Mouse (Mus musculus) MEL (cell line): ENCODE data around the gene Wipf3. TPM values are rescaled to one million over a fixed set of nuclear protein-coding genes. Genes with fewer than 3 reads are reported as not detected.
A peak's percentile ranks its signal among the peaks of the same experiment; 100 is the strongest.

ENCODE experiments used
- DNase-seq: peaks from one replicate; pipeline ENCODE4 v3.0.0; 2011; ENCODE audit warnings: low read depth, low spot score
- H3K27ac ChIP-seq: 2 replicates; pipeline ENCODE4 v1.5.1; 2012; ENCODE audit warnings: low read depth, mild to moderate bottlenecking, control low read depth, low read length, moderate library complexity; ENCODE audit not compliant: control insufficient read depth
- H3K27me3 ChIP-seq, 2 experiments: fragments of 150-350 bp in 1 of 2; sonication (generic) in 1 of 2; 2 replicates each; pipeline ENCODE4 v1.6.1; 2012; ENCODE audit warnings: low read length in 2 of 2, mild to moderate bottlenecking in 2 of 2, improper control_type of control experiment in 1 of 2, moderate library complexity in 1 of 2; ENCODE audit not compliant: insufficient read depth in 2 of 2, control insufficient read depth in 1 of 2
- H3K36me3 ChIP-seq, 2 experiments: 2 replicates each; pipeline ENCODE4 v1.6.1; 2012 to 2014; ENCODE audit warnings: low read length in 2 of 2, improper control_type of control experiment in 1 of 2, inconsistent platforms in 1 of 2, mild to moderate bottlenecking in 1 of 2; ENCODE audit not compliant: insufficient read depth in 2 of 2, control insufficient read depth in 1 of 2
- H3K4me1 ChIP-seq, 2 experiments: fragments of 150-350 bp in 1 of 2; sonication (generic) in 1 of 2; 2 replicates each; pipeline ENCODE4 v1.6.1; 2012; ENCODE audit warnings: low read length in 2 of 2, improper control_type of control experiment in 1 of 2, mild to moderate bottlenecking in 1 of 2; ENCODE audit not compliant: insufficient read depth in 2 of 2, control insufficient read depth in 1 of 2
- H3K4me3 ChIP-seq, 2 experiments: fragments of 150-350 bp in 1 of 2; sonication (generic) in 1 of 2; 2 replicates each; pipeline ENCODE4 v1.5.1; 2012; ENCODE audit warnings: low read depth in 2 of 2, low read length in 2 of 2, mild to moderate bottlenecking in 2 of 2, moderate library complexity in 2 of 2, control low read depth in 1 of 2, improper control_type of control experiment in 1 of 2; ENCODE audit not compliant: control insufficient read depth in 1 of 2, insufficient read depth in 1 of 2
- H3K79me2 ChIP-seq: 2 replicates; pipeline ENCODE4 v1.6.1; 2012; ENCODE audit warnings: mild to moderate bottlenecking, low read length, moderate library complexity; ENCODE audit not compliant: control insufficient read depth, poor library complexity, insufficient read depth
- H3K9ac ChIP-seq: 2 replicates; pipeline ENCODE4 v1.6.1; 2012; ENCODE audit warnings: low read depth, mild to moderate bottlenecking, control low read depth, low read length, moderate library complexity; ENCODE audit not compliant: control insufficient read depth, poor library complexity, severe bottlenecking
- H3K9me3 ChIP-seq: fragments of 150-350 bp; sonication (generic); replicated peaks from 2 replicates; pipeline ENCODE4 v1.6.1; 2012; ENCODE audit warnings: mild to moderate bottlenecking, low read length, improper control_type of control experiment, moderate library complexity; ENCODE audit not compliant: insufficient read depth
- BHLHE40 ChIP-seq: IDR thresholded peaks from 2 replicates; pipeline ENCODE4 v1.6.1; 2012; ENCODE audit warnings: low read depth, mild to moderate bottlenecking, inconsistent platforms, low read length, improper control_type of control experiment, borderline replicate concordance
- E2F4 ChIP-seq: IDR thresholded peaks from 2 replicates; pipeline ENCODE4 v1.6.1; 2011; ENCODE audit warnings: low read depth, low read length, improper control_type of control experiment, borderline replicate concordance
- ELF1 ChIP-seq: IDR thresholded peaks from 2 replicates; pipeline ENCODE4 v1.6.1; 2014; ENCODE audit warnings: low read depth, mild to moderate bottlenecking, inconsistent platforms, low read length, improper control_type of control experiment, moderate library complexity
- ETS1 ChIP-seq: IDR thresholded peaks from 2 replicates; pipeline ENCODE4 v1.6.1; 2012; ENCODE audit warnings: low read depth, mild to moderate bottlenecking, inconsistent platforms, low read length, improper control_type of control experiment, moderate library complexity
- GABPA ChIP-seq: IDR thresholded peaks from 2 replicates; pipeline ENCODE4 v1.6.1; 2012; ENCODE audit warnings: low read depth, mild to moderate bottlenecking, inconsistent platforms, low read length, improper control_type of control experiment, moderate library complexity
- HCFC1 ChIP-seq: IDR thresholded peaks from 2 replicates; pipeline ENCODE4 v1.6.1; 2012; ENCODE audit warnings: low read depth, mild to moderate bottlenecking, inconsistent platforms, low read length, improper control_type of control experiment, moderate library complexity
- JUND ChIP-seq: IDR thresholded peaks from 2 replicates; pipeline ENCODE4 v1.6.1; 2011; ENCODE audit warnings: low read depth, mild to moderate bottlenecking, improper control_type of control experiment, low read length
- MAFK ChIP-seq: IDR thresholded peaks from 2 replicates; pipeline ENCODE4 v1.6.1; 2011; ENCODE audit warnings: low read depth, mild to moderate bottlenecking, low read length, improper control_type of control experiment, borderline replicate concordance
- MAX ChIP-seq: IDR thresholded peaks from 2 replicates; pipeline ENCODE4 v1.6.1; 2011; ENCODE audit warnings: low read length, improper control_type of control experiment
- MAZ ChIP-seq: IDR thresholded peaks from 2 replicates; pipeline ENCODE4 v1.6.1; 2012; ENCODE audit warnings: low read depth, mild to moderate bottlenecking, inconsistent platforms, low read length, improper control_type of control experiment
- MXI1 ChIP-seq: IDR thresholded peaks from 2 replicates; pipeline ENCODE4 v1.6.1; 2011; ENCODE audit warnings: mild to moderate bottlenecking, low read depth, low read length, improper control_type of control experiment
- MYB ChIP-seq: IDR thresholded peaks from 2 replicates; pipeline ENCODE4 v1.6.1; 2011; ENCODE audit warnings: mild to moderate bottlenecking, low read depth, low read length, improper control_type of control experiment
- NRF1 ChIP-seq: IDR thresholded peaks from 2 replicates; pipeline ENCODE4 v1.6.1; 2014; ENCODE audit warnings: low read depth, mild to moderate bottlenecking, inconsistent platforms, low read length, improper control_type of control experiment, moderate library complexity; ENCODE audit not compliant: poor library complexity, insufficient read depth, severe bottlenecking
- POLR2A ChIP-seq, 2 experiments: IDR thresholded peaks; 2 replicates each; pipeline ENCODE4 v1.6.1; 2011 to 2012; ENCODE audit warnings: low read length in 2 of 2, mild to moderate bottlenecking in 2 of 2, control low read depth in 1 of 2, improper control_type of control experiment in 1 of 2, low read depth in 1 of 2, moderate library complexity in 1 of 2; ENCODE audit not compliant: control insufficient read depth in 1 of 2, insufficient read depth in 1 of 2, poor library complexity in 1 of 2
- POLR2AphosphoS2 ChIP-seq: IDR thresholded peaks from 2 replicates; pipeline ENCODE4 v1.6.1; 2011; ENCODE audit warnings: low read length, improper control_type of control experiment
- POLR2AphosphoS5 ChIP-seq: IDR thresholded peaks from 2 replicates; pipeline ENCODE4 v1.6.1; 2012; ENCODE audit warnings: low read depth, borderline replicate concordance, mild to moderate bottlenecking, inconsistent platforms, low read length, moderate library complexity, mixed read lengths
- RAD21 ChIP-seq: IDR thresholded peaks from 2 replicates; pipeline ENCODE4 v1.6.1; 2011; ENCODE audit warnings: mild to moderate bottlenecking, low read depth, low read length, improper control_type of control experiment
- SIN3A ChIP-seq: IDR thresholded peaks from 2 replicates; pipeline ENCODE4 v1.6.1; 2012; ENCODE audit warnings: low read length, improper control_type of control experiment, inconsistent platforms
- TBP ChIP-seq: IDR thresholded peaks from 2 replicates; pipeline ENCODE4 v1.8.0; 2011; ENCODE audit warnings: low read depth, low read length, improper control_type of control experiment
- UBTF ChIP-seq: IDR thresholded peaks from 2 replicates; pipeline ENCODE4 v1.6.1; 2012; ENCODE audit warnings: low read depth, mild to moderate bottlenecking, inconsistent platforms, low read length, improper control_type of control experiment, moderate library complexity, borderline replicate concordance; ENCODE audit not compliant: insufficient read depth
- ZC3H11A ChIP-seq: IDR thresholded peaks from 2 replicates; pipeline ENCODE4 v1.6.1; 2012; ENCODE audit warnings: low read depth, mild to moderate bottlenecking, inconsistent platforms, low read length, improper control_type of control experiment
- polyA plus RNA-seq, 2 experiments: library from polyadenylated mRNA; stranded (reverse) in 1 of 2; unstranded in 1 of 2; fragments of >175 nt in 1 of 2; fragments of >200 nt in 1 of 2; gene quantifications; 2 replicates each; pipeline versions ENCODE4 v1.2.1 to v1.2.4; 2012; ENCODE audit warnings: low replicate concordance in 2 of 2, low read depth in 1 of 2; ENCODE audit not compliant: insufficient read length in 2 of 2, insufficient read depth in 1 of 2, missing spikeins in 1 of 2
- total RNA-seq: library from RNA; depleted of rRNA; stranded (reverse); fragments of 300-350 nt; gene quantifications from 2 replicates; pipeline ENCODE4 v1.2.3, GENCODE M21; 2012

Gene Wipf3
- total and polyA plus RNA-seq, 3 experiments = not detected

GRCm38 (mm10) chr6:54528666-54529065 is 99.3 kb downstream of the Wipf3 start (continued):
- TF ChIP-seq UBTF (no peak), MXI1 (no peak), SIN3A (peak; percentile 12; the same call in 1 of the 2 replicates), POLR2AphosphoS2 (no peak), HCFC1 (no peak), RAD21 (no peak), JUND (no peak), ETS1 (peak; percentile 69), ELF1 (no peak), GABPA (no peak), NRF1 (no peak), MAX (no peak), TBP (0 out of 2 replicates have a peak, but pooled peaks have one; percentile 22), POLR2A (IDR thresholded peaks at IDR 0.05; ENCODE audit: control insufficient read depth in 1 of 2, insufficient read depth in 1 of 2, low read depth in 1 of 2, low read length in 2 of 2, poor library complexity in 1 of 2) (no peak), MYB (no peak), E2F4 (no peak)

- no peak for TF ChIP-seq E2F4
- TF ChIP-seq UBTF = no peak
- TF ChIP-seq POLR2A (IDR thresholded peaks at IDR 0.05; ENCODE audit: control insufficient read depth in 1 of 2, insufficient read depth in 1 of 2, low read depth in 1 of 2, low read length in 2 of 2, poor library complexity in 1 of 2) = no peak
- no peak for TF ChIP-seq MAZ
- no peak for TF ChIP-seq MAFK
- TF ChIP-seq BHLHE40 = no peak
- TF ChIP-seq POLR2AphosphoS2 = no peak
- TF ChIP-seq GABPA = no peak
- no peak for TF ChIP-seq SIN3A
- no peak for TF ChIP-seq ZC3H11A
- TF ChIP-seq POLR2AphosphoS5 = no peak
- TF ChIP-seq, all 39 proteins: peak for 0
- no peaks in the 10 kb centered on the region; a peak in 1 of 4 replicates for H3K27me3 ChIP-seq
- no peak overlapping the region for H3K9ac ChIP-seq
- no peaks in the 10 kb centered on the region for H3K79me2 ChIP-seq
- no peak overlapping the region for H3K4me3 ChIP-seq
- H3K4me1 ChIP-seq = peaks cover 0 to 13% of the 10 kb centered on the region in 2 experiments; a peak in 3 of 4 replicates
- H3K27ac ChIP-seq = no peak overlapping the region
- DNase-seq = no peak
- H3K36me3 ChIP-seq = peaks cover 0 to 10% of the 10 kb centered on the region in 2 experiments; a peak in 2 of 4 replicates
- H3K9me3 ChIP-seq = no peaks in the 10 kb centered on the region
These were observed 100.8 kb downstream of the Wipf3 start for GRCm38 (mm10) chr6:54530182-54530581.
